Mouse (Mus musculus): ENCODE measurements around the gene Taf1d. TPM values are rescaled to one million over a fixed set of nuclear protein-coding genes. Genes with fewer than 3 reads are reported as not detected.
A peak's percentile ranks its signal among the peaks of the same experiment; 100 is the strongest.
"Not testable (repeated sequence)": the region's sequence is repeated elsewhere in the genome, so short reads cannot be mapped to it uniquely, and the experiment has no call there.

The Taf1d gene
- polyA plus RNA-seq, 1 experiment from 2014 or later: 43.1 TPM

DNA sequence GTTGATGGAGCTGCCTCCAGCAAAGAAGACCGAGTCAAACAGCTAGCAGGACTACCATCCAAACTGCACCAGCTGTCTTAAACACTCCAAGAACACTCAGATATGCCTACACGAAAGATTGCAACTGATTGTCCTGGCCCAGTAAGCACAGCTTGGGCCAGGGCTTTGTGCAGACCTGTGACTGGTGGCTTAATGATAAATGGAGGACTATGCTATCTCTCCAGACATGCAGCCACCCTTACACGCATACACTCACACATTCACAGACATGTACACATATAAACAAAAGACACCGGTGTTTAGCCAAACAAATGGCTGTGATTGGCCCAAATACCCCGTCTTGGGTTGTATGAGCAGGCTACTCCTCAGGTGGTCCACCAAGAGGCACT, 25.5 kb upstream of the Taf1d start:
- Histone ChIP-seq H3K9me3 (ENCODE audit: control insufficient read depth, low read length) (no peaks in the 10 kb centered on the region), H3K9ac (peak overlapping the region; percentile 96), H3K4me3 (replicated peaks; ENCODE audit: low read length) (peak overlapping the region; percentile 87), H3K27ac (peak overlapping the region; percentile 32; the same call in 1 of the 2 replicates), H3K36me3 (replicated peaks; ENCODE audit: control insufficient read depth, insufficient read depth) (peaks cover 29% of the 10 kb centered on the region), H3K27me3 (ENCODE audit: control insufficient read depth, insufficient read depth, low read length) (no peaks in the 10 kb centered on the region), H3K4me2 (replicated peaks) (peak overlapping the region; percentile 64), H3K4me1 (replicated peaks; ENCODE audit: control insufficient read depth, insufficient read depth, low read length) (peaks cover 14% of the 10 kb centered on the region)
- 48% methylated on average over 5 of the region's 5 CpGs for WGBS
- no peak for ATAC-seq (ENCODE audit: low FRiP score)
- DNase-seq (ENCODE audit: low spot score): no peak

DNA sequence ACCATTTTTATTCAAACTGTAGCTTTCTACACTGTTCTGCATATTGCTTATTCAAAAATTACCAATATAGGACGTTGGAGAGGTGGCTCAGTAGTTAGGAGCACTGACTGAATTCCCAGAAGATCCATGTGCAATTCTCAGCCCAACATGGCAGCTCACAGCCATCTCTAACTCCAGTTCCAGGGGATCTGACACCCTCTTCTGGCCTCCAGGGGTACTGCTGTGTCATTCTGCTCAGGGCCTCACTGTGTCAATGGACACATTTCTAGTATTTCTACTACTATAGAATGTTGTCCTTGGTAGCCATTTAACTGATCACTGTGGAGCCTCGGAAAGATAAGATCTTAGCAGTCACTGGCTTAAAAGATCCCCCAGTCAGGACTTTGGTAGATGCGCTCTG, 20.6 kb upstream of the Taf1d start:
- ATAC-seq (ENCODE audit: low FRiP score): no peak
- H3K9me3 ChIP-seq (ENCODE audit: control insufficient read depth, low read length): no peaks in the 10 kb centered on the region
- 68% methylated on average over 3 of the region's 3 CpGs for WGBS

DNA sequence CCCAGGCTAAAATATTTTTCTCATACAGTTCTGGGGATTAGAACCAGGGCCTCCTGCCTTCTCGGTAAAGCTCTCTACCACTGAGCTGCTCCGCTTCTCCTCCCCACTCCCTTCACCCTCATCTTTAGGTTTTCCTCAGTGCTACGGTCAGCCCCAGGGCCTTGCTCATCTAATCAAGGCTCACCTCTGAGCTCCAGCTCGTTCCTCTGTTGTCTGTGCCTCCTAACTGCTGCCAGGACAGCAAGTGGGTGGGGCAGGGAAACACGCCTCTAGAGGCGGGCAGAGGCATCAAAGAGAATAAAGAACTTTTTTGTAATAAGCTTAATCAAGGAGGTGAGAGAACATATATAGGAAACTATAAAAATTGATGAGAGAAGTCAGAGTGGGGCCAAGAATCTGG, 18.2 kb upstream of the Taf1d start:
- H3K9me3 ChIP-seq (ENCODE audit: control insufficient read depth, low read length): no peaks in the 10 kb centered on the region
- WGBS: 57% methylated on average over 6 of the region's 6 CpGs
- no peak overlapping the region for H3K9ac ChIP-seq
- DNase-seq (ENCODE audit: low spot score): no peak
- H3K36me3 ChIP-seq (replicated peaks; ENCODE audit: control insufficient read depth, insufficient read depth): peaks cover 20% of the 10 kb centered on the region
- H3K27ac ChIP-seq: no peak overlapping the region
- H3K4me2 ChIP-seq (replicated peaks): no peak overlapping the region
- no peak overlapping the region for H3K4me3 ChIP-seq (replicated peaks; ENCODE audit: low read length)
- no peak for ATAC-seq (ENCODE audit: low FRiP score)
- H3K27me3 ChIP-seq (ENCODE audit: control insufficient read depth, insufficient read depth, low read length): no peaks in the 10 kb centered on the region
- no peaks in the 10 kb centered on the region for H3K4me1 ChIP-seq (replicated peaks; ENCODE audit: control insufficient read depth, insufficient read depth, low read length)

More for the DNA sequence above, 20.6 kb upstream of the Taf1d start:
- no peak overlapping the region for H3K4me3 ChIP-seq (replicated peaks; ENCODE audit: low read length)
- no peak overlapping the region for H3K9ac ChIP-seq
- no peaks in the 10 kb centered on the region for H3K27me3 ChIP-seq (ENCODE audit: control insufficient read depth, insufficient read depth, low read length)
- peaks cover 22% of the 10 kb centered on the region for H3K36me3 ChIP-seq (replicated peaks; ENCODE audit: control insufficient read depth, insufficient read depth)
- DNase-seq (ENCODE audit: low spot score): no peak
- peaks cover 4% of the 10 kb centered on the region for H3K4me1 ChIP-seq (replicated peaks; ENCODE audit: control insufficient read depth, insufficient read depth, low read length)
- H3K27ac ChIP-seq: no peak overlapping the region
- H3K4me2 ChIP-seq (replicated peaks): no peak overlapping the region

DNA sequence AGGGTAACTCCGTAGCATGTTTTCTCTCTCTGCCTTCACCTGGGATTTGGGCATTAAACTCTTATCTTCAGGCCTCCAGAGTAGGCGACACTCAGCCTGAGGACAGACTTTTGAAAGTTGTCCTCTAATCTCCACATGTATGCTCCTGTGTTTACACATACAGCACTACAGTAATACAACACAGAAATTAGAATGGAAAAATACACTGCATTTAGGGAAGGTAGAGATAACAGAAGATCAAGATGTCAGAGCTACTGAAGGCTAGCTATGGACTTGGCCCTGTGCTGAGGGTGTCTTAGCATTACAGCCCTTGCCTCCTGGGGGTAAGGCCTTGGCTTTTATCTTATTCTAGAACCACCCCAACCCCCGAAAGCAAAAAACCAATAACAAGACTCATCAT, 17.6 kb upstream of the Taf1d start:
- no peak overlapping the region for H3K4me3 ChIP-seq (replicated peaks; ENCODE audit: low read length)
- no peak overlapping the region for H3K4me2 ChIP-seq (replicated peaks)
- H3K27me3 ChIP-seq (ENCODE audit: control insufficient read depth, insufficient read depth, low read length): no peaks in the 10 kb centered on the region
- DNase-seq (ENCODE audit: low spot score) (no peak), ATAC-seq (ENCODE audit: low FRiP score) (no peak)
- no peaks in the 10 kb centered on the region for H3K9me3 ChIP-seq (ENCODE audit: control insufficient read depth, low read length)
- WGBS: 94% methylated on average over 3 of the region's 3 CpGs
- no peaks in the 10 kb centered on the region for H3K4me1 ChIP-seq (replicated peaks; ENCODE audit: control insufficient read depth, insufficient read depth, low read length)
- peaks cover 25% of the 10 kb centered on the region for H3K36me3 ChIP-seq (replicated peaks; ENCODE audit: control insufficient read depth, insufficient read depth)
- H3K27ac ChIP-seq: no peak overlapping the region
- H3K9ac ChIP-seq: no peak overlapping the region

DNA sequence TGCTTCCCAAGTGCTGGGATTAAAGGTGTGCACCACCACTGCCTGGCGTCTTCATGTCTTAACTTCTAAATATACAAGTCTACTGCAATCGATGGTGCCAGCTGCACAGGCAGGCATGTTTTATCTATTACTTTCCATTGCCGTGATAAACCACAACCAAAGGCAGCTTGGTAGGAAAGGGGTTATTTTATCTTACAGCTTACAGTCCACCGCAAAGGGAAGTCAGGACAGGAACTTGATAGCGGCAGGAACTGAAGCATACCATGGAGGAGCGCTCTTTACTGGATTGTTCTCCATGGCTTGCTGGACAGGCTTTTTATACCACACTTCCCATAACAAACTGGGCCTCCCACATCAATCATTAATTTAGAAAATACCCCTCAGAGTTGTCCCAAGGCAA, 16.8 kb upstream of the Taf1d start:
- Histone ChIP-seq H3K4me1 (replicated peaks; ENCODE audit: control insufficient read depth, insufficient read depth, low read length) (no peaks in the 10 kb centered on the region), H3K4me3 (replicated peaks; ENCODE audit: low read length) (no peak overlapping the region), H3K27ac (no peak overlapping the region), H3K9me3 (ENCODE audit: control insufficient read depth, low read length) (no peaks in the 10 kb centered on the region), H3K36me3 (replicated peaks; ENCODE audit: control insufficient read depth, insufficient read depth) (peaks cover 26% of the 10 kb centered on the region), H3K9ac (no peak overlapping the region), H3K27me3 (ENCODE audit: control insufficient read depth, insufficient read depth, low read length) (no peaks in the 10 kb centered on the region), H3K4me2 (replicated peaks) (no peak overlapping the region)
- ATAC-seq (ENCODE audit: low FRiP score) (no peak), DNase-seq (ENCODE audit: low spot score) (no peak)
- 90% methylated on average over 6 of the region's 6 CpGs for WGBS

DNA sequence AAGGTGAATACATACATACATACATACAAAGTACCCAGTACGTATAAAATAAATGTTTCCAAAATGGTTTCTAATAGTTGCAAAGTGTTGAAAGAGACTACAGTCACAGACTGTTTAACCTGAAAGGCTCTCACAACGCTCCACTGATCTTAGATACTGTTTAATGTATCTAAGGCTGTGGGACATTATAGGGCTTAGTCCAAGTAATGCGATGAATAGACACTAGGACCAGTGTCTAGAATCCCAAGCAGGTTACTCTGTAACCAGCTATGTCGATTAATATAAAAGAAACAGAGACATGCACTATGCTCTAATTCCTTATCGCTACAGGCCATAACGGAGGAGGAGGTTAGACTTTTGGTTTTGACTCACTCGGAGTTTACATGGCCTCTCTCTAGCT, 8.9 kb upstream of the Taf1d start:
- Histone ChIP-seq H3K27ac (no peak overlapping the region), H3K36me3 (replicated peaks; ENCODE audit: control insufficient read depth, insufficient read depth) (peaks cover 18% of the 10 kb centered on the region), H3K4me1 (replicated peaks; ENCODE audit: control insufficient read depth, insufficient read depth, low read length) (no peaks in the 10 kb centered on the region), H3K9ac (no peak overlapping the region), H3K9me3 (ENCODE audit: control insufficient read depth, low read length) (no peaks in the 10 kb centered on the region), H3K27me3 (ENCODE audit: control insufficient read depth, insufficient read depth, low read length) (no peaks in the 10 kb centered on the region), H3K4me2 (replicated peaks) (no peak overlapping the region), H3K4me3 (replicated peaks; ENCODE audit: low read length) (no peak overlapping the region)
- 85% methylated on average over 7 of the region's 7 CpGs for WGBS
- DNase-seq (ENCODE audit: low spot score) (no peak), ATAC-seq (ENCODE audit: low FRiP score) (no peak)

DNA sequence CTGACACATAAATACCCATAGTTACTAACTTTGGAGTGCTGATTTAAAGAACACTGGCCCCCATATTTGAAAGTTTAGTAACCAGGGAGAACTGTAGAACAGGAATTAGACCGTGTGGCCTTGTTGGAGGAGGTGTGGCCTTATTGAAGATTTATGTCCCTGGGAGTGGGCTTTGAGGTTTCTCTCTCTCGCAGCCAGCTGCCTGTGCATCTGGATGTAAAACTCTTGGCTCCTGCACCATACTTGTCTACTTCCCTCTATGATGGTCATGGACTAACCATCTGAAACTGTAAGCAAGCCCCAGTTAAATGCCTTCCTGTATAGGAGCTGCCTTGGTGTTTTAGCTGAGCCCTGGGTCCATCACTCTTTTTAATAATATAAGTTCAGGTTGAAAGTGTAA, 7.6 kb upstream of the Taf1d start:
- no peaks in the 10 kb centered on the region for H3K9me3 ChIP-seq (ENCODE audit: control insufficient read depth, low read length)
- WGBS: 63% methylated on average over 2 of the region's 2 CpGs
- no peak for DNase-seq (ENCODE audit: low spot score)
- no peak overlapping the region for H3K27ac ChIP-seq
- H3K4me1 ChIP-seq (replicated peaks; ENCODE audit: control insufficient read depth, insufficient read depth, low read length): no peaks in the 10 kb centered on the region
- no peak overlapping the region for H3K4me3 ChIP-seq (replicated peaks; ENCODE audit: low read length)
- H3K36me3 ChIP-seq (replicated peaks; ENCODE audit: control insufficient read depth, insufficient read depth): peaks cover 13% of the 10 kb centered on the region
- no peak overlapping the region for H3K4me2 ChIP-seq (replicated peaks)
- H3K27me3 ChIP-seq (ENCODE audit: control insufficient read depth, insufficient read depth, low read length): no peaks in the 10 kb centered on the region
- H3K9ac ChIP-seq: no peak overlapping the region
- no peak for ATAC-seq (ENCODE audit: low FRiP score)

DNA sequence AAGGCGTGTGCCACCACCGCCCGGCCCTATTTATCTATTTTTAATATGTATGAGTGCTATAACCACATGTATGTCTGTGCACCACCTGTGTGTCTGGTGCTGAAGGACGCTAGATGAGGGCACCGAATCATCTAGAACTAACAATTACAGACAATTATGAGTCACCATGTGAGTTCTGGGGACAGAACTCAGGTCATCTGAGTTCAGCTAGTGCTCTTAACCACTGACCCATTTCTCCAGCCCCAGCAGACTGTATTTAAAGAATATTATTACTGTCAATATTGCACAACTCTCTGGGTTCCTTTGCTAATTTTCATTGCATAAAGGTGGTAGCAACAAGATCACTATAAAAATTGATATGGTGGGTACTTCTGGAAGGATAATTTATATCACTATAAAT, 6.0 kb upstream of the Taf1d start:
- DNase-seq (ENCODE audit: low spot score) (no peak), ATAC-seq (ENCODE audit: low FRiP score) (no peak)
- peaks cover 12% of the 10 kb centered on the region for H3K36me3 ChIP-seq (replicated peaks; ENCODE audit: control insufficient read depth, insufficient read depth)
- H3K27me3 ChIP-seq (ENCODE audit: control insufficient read depth, insufficient read depth, low read length): no peaks in the 10 kb centered on the region
- H3K4me1 ChIP-seq (replicated peaks; ENCODE audit: control insufficient read depth, insufficient read depth, low read length): no peaks in the 10 kb centered on the region
- H3K4me2 ChIP-seq (replicated peaks): no peak overlapping the region
- no peak overlapping the region for H3K9ac ChIP-seq
- no peak overlapping the region for H3K27ac ChIP-seq
- H3K9me3 ChIP-seq (ENCODE audit: control insufficient read depth, low read length): no peaks in the 10 kb centered on the region
- no peak overlapping the region for H3K4me3 ChIP-seq (replicated peaks; ENCODE audit: low read length)
- WGBS: 91% methylated on average over 5 of the region's 5 CpGs

DNA sequence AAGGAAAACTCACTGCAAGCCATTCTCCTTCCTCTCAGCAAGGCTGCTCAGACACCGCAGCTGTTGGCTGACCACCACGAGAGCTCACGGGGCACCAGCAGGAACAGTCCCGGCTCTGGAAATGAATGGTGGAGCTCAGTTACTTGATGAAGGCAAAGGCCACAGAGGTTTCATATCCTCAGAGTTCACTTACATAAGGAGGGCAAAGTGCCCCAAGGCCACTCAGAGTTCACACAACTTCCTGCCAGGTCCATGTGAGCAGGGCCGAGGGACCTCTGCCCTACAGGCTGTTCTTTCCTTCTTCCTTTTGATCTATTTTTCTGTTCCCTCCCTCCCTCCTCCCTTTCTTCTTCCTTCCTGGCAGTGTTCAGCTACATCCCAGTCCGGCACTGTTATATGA, 4.6 kb upstream of the Taf1d start:
- Histone ChIP-seq H3K27ac (peak overlapping the region; percentile 45; the same call in 1 of the 2 replicates), H3K36me3 (replicated peaks; ENCODE audit: control insufficient read depth, insufficient read depth) (peaks cover 11% of the 10 kb centered on the region), H3K4me2 (replicated peaks) (no peak overlapping the region), H3K9me3 (ENCODE audit: control insufficient read depth, low read length) (no peaks in the 10 kb centered on the region), H3K4me1 (replicated peaks; ENCODE audit: control insufficient read depth, insufficient read depth, low read length) (no peaks in the 10 kb centered on the region), H3K27me3 (ENCODE audit: control insufficient read depth, insufficient read depth, low read length) (no peaks in the 10 kb centered on the region), H3K4me3 (replicated peaks; ENCODE audit: low read length) (no peak overlapping the region), H3K9ac (no peak overlapping the region)
- 63% methylated on average over 6 of the region's 6 CpGs for whole genome bisulfite sequencing
- DNase-seq (ENCODE audit: low spot score) (no peak), ATAC-seq (ENCODE audit: low FRiP score) (no peak)

DNA sequence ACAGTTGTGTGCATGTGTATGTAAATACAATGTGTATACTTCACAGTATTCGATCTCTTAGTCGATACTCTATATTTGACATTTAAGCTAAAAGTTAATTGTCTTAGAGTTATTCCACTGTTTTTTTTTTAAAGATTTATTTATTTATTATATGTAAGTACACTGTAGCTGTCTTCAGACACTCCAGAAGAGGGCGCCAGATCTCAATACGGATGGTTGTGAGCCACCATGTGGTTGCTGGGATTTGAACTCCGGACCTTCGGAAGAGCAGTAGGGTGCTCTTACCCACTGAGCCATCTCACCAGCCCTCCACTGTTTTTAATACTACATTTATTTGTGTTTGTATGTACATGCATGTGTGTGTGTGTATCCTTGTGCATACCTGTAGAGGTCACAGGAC, 4.0 kb upstream of the Taf1d start:
- not testable (repeated sequence) for H3K9me3 ChIP-seq (ENCODE audit: control insufficient read depth, low read length); H3K4me1 ChIP-seq (replicated peaks; ENCODE audit: control insufficient read depth, insufficient read depth, low read length)
- WGBS: 78% methylated on average over 6 of the region's 6 CpGs

More for the DNA sequence above, 4.0 kb upstream of the Taf1d start:
- not testable (repeated sequence) for H3K4me3 ChIP-seq (replicated peaks; ENCODE audit: low read length); DNase-seq (ENCODE audit: low spot score); H3K27me3 ChIP-seq (ENCODE audit: control insufficient read depth, insufficient read depth, low read length); H3K9ac ChIP-seq; H3K36me3 ChIP-seq (replicated peaks; ENCODE audit: control insufficient read depth, insufficient read depth); ATAC-seq (ENCODE audit: low FRiP score); H3K4me2 ChIP-seq (replicated peaks); H3K27ac ChIP-seq

Data from hindbrain, embryonic 14.5 days (tissue).